Mouse (Mus musculus): ENCODE data around the gene Tubal3. TPM values are rescaled to one million over a fixed set of nuclear protein-coding genes. Genes with fewer than 3 reads are reported as not detected.

Gene Tubal3
- total RNA-seq, 4 experiments from 2014 or later, result not detected

GRCm38 (mm10) chr13:3925632-3926031, 7.6 kb downstream of the Tubal3 start:
- no peak for DNase-seq

- no peak for DNase-seq
Observed at GRCm38 (mm10) chr13:3926046-3926445, 8.0 kb downstream of the Tubal3 start.

DNA sequence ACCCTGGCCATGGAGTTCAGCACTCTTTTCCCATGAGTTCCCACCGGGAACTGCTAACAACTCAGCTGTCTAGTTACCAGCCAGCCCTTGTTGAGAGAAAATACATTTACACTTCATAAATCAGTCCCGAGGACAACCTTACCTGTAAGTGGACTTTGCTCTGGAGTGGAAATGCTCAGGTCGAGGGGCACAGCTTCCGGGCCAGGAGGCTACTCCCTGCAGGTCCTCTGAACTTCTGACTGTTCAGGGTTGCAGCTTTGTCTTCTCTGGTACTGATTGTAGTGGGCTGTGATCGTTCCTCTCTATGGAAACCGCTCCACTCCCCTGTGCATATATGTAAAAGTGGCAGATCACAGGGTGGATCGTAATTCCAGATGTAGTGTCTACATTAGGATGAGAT, 26.6 kb downstream of the Tubal3 start:
- DNase-seq, result no peak

DNA sequence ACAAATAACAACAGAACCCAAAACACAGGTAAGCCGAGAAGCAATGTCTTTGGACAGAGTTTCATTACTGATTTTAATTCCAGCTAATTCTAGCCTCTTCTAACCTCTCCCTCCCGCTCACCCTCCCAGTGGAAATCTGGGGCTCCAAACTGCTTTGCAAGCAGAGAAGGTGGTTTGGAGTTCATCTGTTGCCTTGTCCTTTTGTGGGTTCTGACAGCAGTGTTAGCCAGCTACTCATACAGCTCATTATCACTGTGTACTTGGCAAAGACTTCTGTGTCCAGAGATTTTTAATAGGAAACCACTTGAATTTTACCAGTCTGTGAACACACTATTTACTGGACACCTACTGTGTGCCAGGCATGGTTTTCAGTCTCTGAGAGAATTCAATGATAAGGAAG, 27.2 kb downstream of the Tubal3 start, which contains the start of gene Ucn3:
TSS of gene Ucn3 (minus strand) at position 101 of the 400 bp plus-strand sequence.
- no peak for DNase-seq

DNA sequence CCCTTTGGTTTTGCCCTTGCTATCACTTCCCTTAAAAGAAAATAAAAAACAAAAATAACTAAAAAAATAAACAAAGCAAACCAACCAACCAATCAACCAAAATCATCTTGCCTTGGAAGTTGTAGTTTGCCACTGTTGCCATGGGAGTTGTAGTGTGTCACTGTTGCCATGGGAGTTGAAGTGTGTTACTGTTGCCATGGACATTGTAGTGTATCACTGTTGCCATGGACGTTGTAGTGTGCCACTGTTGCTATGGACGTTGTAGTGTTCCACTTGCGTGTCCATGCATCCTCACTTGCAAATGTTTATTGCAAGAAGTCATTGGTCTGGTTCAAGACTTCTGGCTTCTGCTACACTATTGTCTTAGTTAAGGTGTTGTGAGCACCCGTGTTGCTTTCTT, 29.2 kb downstream of the Tubal3 start:
- DNase-seq, result no peak

- DNase-seq, result no peak
Observed at GRCm38 (mm10) chr13:3949477-3949876, 31.4 kb downstream of the Tubal3 start.

DNA sequence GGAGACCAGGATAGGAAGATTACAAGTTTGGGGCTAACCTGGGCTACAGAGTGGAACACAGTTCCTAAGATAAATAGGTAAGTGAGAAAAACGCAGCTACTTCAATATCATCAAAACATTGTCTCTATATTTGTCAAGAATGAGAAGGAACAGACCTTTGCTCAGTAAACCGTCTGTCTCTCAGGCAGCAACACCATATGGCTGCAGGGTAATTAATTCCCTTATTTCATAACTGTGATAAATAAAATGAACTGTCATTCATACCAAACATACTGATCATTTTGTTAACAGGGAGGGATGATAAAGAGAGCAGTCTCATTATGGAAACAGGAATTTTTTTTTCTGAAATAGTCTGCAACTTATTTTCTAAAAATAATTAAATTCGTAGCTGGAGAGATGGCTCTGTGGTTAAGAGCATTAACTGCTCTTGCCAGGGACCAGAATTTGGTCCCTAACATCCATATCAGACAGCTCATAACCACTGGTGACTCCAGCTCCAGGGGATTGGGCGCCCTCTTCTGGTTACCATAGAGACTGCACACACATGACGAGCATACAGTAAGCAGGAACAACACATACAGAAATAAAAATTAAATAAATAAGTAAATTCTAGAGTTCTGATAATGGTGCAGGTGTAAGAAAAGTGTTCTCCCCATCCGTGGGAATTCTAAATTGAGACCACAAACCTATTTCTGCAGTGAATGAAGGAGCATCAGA, 33.3 kb downstream of the Tubal3 start:
- no peak for DNase-seq

DNA sequence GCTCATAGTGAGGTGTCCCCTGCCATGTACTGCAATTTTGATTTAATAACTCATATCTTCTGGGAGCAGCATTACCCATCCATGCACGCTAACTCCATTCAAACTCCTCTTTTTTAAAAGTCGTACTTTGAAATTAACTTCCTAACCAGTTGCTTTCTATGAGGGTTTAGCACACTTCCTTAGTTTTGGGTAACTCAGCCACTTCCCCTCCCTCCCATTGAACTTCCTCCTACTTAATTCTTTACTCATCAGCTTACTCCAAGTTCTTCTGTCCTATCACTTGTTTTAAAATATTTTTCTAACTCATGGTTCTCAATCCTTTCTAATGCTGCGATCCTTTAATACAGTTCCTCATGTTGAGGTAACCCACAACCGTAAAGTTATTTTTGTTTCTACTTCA, 50.8 kb downstream of the Tubal3 start:
- DNase-seq, result no peak

Small RNA genes lying within 50 kb of the gene (microRNA-seq; reads per million reads assigned to microRNA genes)
- gene Gm22460, result 0 reads per million in 2 experiments

Other genes starting within 250 kb of the Tubal3 start
- gene Calml3, start 114.0 kb upstream of the Tubal3 start, total RNA-seq (2022), result under 1 TPM in 1 of 4 experiments, not detected in 3; 0.24 TPM
- gene Calm4, start 80.5 kb upstream of the Tubal3 start, total RNA-seq (2022), result not detected
- gene Calm5, start 64.1 kb upstream of the Tubal3 start, total RNA-seq (2022), result not detected
- gene Net1, start 54 bp upstream of the Tubal3 start, total RNA-seq (2022), result 100 to 1,000 TPM; 146 to 278 (median 191) TPM
- gene Ucn3, start 27.1 kb downstream of the Tubal3 start, total RNA-seq (2022), result not detected
- gene Akr1c14, start 130.7 kb downstream of the Tubal3 start, total RNA-seq (2022), result 1 to 10 TPM in 3 of 4 experiments, under 1 TPM in 1; 0.77 to 3.4 (median 1.8) TPM
- 1,000 to 10,000 TPM in 2 of 4 experiments, under 1 TPM in 1, not detected in 1; 0.40 to 1,052 (median 1,024) TPM for gene Akr1c18, start 232.4 kb downstream of the Tubal3 start, total RNA-seq (2022)